Mouse (Mus musculus) cortical plate, adult 2 months (tissue): Measurements from ENCODE around the gene Ttll11.

ENCODE experiments used
- CTCF ChIP-seq: fragments of 200-500 bp; IDR thresholded peaks from 2 replicates; pipeline ENCODE4 v1.5.1; 2011; ENCODE audit warnings: mild to moderate bottlenecking, control low read depth, low read length; ENCODE audit not compliant: insufficient read depth; ENCODE audit errors: extremely low read depth
- POLR2A ChIP-seq: fragments of 200-500 bp; IDR thresholded peaks from 2 replicates; pipeline ENCODE4 v1.6.1; 2011; ENCODE audit warnings: mild to moderate bottlenecking, low read length, control low read depth; ENCODE audit not compliant: insufficient read depth; ENCODE audit errors: extremely low read depth

DNA sequence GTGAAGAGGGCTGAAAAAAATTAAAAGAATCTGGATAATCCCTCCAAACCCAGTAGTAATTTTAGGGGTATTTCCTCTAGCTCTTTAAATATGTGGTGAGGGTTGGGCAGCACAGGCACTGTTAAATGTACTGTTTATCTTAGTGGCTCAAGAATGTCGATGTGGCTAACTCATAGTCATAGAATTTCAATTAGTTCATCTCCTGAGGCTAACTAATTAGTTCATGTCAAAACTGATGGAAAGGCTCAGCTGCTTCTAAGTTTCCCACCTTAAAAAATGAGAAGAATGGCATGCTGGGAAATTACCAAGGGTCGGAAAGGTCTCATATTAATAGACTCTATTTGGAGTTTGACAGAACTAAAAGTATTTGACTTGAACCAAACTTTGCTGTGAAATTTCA, 89.9 kb downstream of the Ttll11 start:
- TF ChIP-seq CTCF: no peak
- TF ChIP-seq POLR2A: no peak
